Mouse (Mus musculus) 416B (cell line): ENCODE measurements around the gene Mast3.
A peak's percentile ranks its signal among the peaks of the same experiment; 100 is the strongest.

Experiments
- DNase-seq: peaks from one replicate; pipeline ENCODE4 v3.0.0; 2011; ENCODE audit warnings: low read depth

Mast3 gene

GRCm38 (mm10) chr8:70760350-70760749, 44.5 kb downstream of the Mast3 start:
- DNase-seq, result peak; percentile 41

GRCm38 (mm10) chr8:70758616-70759561, 46.0 kb downstream of the Mast3 start:
- DNase-seq, result peak; percentile 38

DNA sequence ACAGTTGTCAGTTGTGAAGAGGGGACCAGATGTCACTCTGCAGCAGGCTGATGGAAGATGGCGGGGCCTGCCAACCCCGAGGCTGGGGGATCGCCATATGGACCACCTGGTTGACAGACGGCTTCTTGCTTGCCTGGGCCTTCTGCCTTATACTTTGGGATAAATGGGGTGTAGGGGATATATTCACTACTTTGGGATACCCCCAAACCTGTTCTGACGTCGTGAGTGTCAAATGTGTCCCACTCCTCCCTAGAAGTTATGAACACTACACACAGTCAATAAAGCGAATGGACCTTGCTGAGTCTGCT, 46.6 kb downstream of the Mast3 start:
- no peak for DNase-seq

DNA sequence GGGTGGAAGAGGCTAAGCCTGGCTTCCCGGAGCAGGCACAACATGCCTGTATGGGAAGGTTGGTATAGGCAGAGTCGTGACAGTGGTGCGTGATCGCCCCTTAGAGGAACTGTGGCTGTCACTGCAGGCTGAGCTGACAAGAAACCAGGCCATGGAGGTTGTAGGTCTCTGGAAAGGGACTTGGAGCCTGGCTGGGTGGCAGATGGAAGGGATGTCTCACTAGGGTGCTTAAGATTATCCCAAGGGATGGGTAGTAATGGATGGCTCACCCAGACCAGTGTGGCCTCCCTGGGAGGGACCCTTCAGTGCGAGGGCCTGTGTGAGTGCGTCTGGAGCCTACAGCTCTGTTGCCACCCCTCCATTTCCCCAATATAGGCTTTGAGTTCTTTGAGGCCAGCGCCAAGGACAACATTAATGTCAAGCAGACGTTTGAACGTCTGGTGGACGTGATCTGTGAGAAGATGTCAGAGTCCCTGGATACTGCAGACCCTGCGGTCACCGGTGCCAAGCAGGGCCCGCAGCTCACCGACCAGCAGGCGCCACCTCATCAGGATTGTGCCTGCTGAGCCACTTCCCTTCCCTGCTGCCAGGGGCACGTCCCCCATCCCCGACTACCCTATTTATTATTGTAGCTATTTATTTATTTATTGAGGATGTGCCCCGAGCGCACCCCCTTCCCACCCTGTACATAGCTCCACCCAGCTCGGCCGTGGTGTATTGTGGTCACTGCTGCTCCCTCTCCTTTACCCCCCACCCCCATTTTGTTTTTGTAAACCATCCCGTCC, 47.1 kb downstream of the Mast3 start:
- peak; percentile 67 for DNase-seq

DNA sequence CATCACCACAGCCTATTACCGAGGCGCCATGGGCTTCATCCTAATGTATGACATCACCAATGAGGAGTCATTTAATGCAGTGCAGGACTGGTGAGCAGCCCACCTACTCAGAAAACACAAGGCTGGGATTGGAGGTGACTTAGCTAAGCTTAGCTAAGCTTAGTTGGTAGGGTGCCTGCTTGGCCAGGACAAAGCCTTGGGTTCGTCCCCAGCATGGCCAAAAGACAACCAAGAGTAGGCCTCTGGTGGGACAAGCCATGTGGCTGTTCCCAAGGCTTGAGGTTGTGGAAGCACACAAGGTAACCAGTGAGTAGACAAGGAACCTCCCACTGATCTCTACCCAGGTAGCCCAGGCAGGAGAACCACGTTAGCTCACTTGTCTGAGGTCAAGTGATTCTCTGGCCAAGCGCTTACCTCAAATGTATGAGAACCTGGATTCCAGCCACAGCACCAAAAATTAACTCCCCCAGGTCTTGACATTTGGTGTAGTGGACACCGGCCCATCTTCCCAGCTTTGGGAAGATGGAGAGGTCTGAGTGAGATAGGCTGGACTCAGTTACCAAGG, 48.3 kb downstream of the Mast3 start:
- no peak for DNase-seq

GRCm38 (mm10) chr8:70755661-70756475, 49.0 kb downstream of the Mast3 start:
- peak; percentile 76 for DNase-seq

- DNase-seq, result peak; percentile 71
These were observed 49.8 kb downstream of the Mast3 start for GRCm38 (mm10) chr8:70754871-70755660.

- peak; percentile 100 for DNase-seq
These were observed 50.6 kb downstream of the Mast3 start, which contains the start of gene Rab3a for GRCm38 (mm10) chr8:70754043-70754870. Gene Rab3a, plus strand, starts transcription at chr8:70754679.

GRCm38 (mm10) chr8:70753151-70753550, 51.7 kb downstream of the Mast3 start:
- peak; percentile 79 for DNase-seq

- DNase-seq, result peak; percentile 81
These were observed 52.7 kb downstream of the Mast3 start for GRCm38 (mm10) chr8:70752000-70752764.

- no peak for DNase-seq
These were observed 54.6 kb downstream of the Mast3 start for GRCm38 (mm10) chr8:70750128-70750680.

GRCm38 (mm10) chr8:70749097-70749674, 55.7 kb downstream of the Mast3 start:
- no peak for DNase-seq

GRCm38 (mm10) chr8:70748246-70749096, 56.4 kb downstream of the Mast3 start:
- no peak for DNase-seq

- DNase-seq, result no peak
These were observed 57.5 kb downstream of the Mast3 start for GRCm38 (mm10) chr8:70747211-70747890.

DNA sequence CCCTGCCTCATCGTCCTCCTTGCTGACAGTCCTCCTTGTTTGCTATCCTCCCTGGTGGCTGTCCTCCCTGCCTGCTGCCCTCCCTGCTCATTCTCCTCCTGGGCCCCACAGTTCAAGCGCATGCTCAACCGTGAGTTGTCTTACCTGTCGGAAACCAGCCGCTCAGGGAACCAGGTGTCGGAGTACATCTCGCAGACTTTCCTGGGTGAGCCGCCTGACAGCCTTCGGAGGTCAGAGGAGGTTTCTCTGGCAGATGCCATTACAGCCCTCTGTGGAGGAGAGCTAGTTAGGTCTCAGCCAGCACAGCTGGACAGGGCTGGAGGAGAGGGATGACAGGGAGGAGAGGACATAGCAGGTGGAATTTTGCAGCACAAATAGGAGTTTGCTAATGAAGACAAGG, 58.2 kb downstream of the Mast3 start:
- no peak for DNase-seq

- DNase-seq, result no peak
These were observed 59.1 kb downstream of the Mast3 start for GRCm38 (mm10) chr8:70745691-70746220.

DNA sequence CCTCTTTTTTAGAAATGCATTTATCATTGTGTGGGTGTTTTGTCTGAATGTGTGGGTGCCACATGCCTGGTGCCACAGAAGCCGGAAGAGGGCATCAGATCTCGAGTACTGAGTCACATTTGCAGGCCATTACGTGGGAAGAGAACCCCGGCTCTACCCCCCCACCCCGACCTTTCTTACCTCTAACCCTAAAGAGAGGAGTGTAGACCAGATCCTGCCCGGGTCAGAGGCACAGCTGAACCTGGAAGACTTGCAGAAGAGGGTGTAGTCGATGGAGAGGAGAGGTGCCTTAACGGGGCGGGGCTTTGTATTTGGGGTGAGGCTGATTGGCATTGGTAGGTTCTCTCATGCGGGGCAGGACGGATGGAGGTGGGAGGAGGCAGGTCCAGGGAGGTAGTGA, 60.0 kb downstream of the Mast3 start:
- DNase-seq, result no peak
